Mouse (Mus musculus): ENCODE results near the gene Rsph1.

Gene Rsph1

GRCm38 (mm10) chr17:31303401-31303800 lies 26.2 kb upstream of the Rsph1 start:
- DNase-seq (ENCODE audit: low spot score): no peak

- no peak for DNase-seq (ENCODE audit: low spot score)
These were observed 23.6 kb upstream of the Rsph1 start for GRCm38 (mm10) chr17:31300736-31301135.

GRCm38 (mm10) chr17:31299981-31300380 lies 22.8 kb upstream of the Rsph1 start:
- no peak for DNase-seq (ENCODE audit: low spot score)

DNA sequence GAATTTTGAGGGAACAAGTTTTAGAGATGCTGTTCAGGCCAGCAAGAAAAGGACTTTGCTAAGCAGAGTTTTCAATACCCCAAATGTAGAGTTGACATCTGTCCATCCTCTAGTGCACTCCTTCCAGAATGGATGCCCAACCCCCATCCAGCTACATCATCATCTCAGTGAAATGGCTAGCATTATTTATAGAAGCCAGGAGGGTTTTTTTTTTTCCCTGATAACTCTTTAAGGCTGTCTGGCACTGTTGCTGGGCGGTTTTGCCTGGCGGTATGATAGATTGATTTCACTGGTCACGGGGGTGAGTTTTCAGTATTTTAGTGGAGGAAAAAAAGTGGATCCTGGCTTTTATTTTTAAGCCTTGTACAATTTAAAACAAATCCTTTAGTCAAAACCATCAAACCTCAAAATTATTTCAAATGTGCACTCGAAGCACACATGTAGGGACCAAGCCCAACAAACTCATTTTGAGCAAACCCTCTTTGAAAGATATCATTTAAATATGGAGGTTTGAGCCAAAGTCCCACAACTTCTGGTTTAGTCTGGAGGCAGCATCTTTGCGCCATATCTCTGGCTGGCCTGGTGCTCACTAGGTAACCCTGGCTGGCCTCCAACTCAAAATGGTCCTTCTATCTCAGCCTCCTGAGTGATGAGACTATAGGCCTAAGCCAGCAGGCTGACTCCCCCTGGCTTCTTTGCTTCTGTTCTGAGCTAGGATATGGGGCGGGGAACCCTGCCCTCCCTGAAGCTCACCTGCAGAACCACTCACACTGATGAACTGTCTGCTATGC lies 21.4 kb upstream of the Rsph1 start:
- peak; percentile 66 for DNase-seq (ENCODE audit: low spot score)

DNA sequence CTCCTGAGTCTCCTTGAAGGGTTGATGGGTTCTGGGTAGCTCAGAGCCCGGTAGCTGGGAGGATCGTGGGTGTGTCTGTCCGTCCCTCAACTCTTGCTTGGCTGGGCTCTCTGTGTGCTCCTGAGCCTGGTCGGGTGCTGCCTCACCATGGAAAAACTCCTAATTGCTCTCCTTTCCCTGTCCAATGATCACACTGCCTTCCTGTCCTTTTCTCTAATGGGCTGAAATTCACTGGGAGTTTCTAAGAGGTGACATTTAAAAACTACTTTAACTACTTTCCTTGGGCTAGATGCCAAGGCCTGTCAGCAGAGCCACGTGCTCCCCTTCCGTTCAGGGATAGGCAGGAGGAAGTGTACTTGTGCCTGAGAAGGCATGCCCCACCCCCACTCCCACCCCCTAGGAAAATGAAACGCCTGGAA lies 20.3 kb upstream of the Rsph1 start:
- DNase-seq (ENCODE audit: low spot score): peak; percentile 74

- DNase-seq (ENCODE audit: low spot score): peak; percentile 89
These were observed 19.0 kb upstream of the Rsph1 start for GRCm38 (mm10) chr17:31295892-31296781.

GRCm38 (mm10) chr17:31295215-31295891 lies 18.2 kb upstream of the Rsph1 start:
- DNase-seq (ENCODE audit: low spot score): peak; percentile 72

DNA sequence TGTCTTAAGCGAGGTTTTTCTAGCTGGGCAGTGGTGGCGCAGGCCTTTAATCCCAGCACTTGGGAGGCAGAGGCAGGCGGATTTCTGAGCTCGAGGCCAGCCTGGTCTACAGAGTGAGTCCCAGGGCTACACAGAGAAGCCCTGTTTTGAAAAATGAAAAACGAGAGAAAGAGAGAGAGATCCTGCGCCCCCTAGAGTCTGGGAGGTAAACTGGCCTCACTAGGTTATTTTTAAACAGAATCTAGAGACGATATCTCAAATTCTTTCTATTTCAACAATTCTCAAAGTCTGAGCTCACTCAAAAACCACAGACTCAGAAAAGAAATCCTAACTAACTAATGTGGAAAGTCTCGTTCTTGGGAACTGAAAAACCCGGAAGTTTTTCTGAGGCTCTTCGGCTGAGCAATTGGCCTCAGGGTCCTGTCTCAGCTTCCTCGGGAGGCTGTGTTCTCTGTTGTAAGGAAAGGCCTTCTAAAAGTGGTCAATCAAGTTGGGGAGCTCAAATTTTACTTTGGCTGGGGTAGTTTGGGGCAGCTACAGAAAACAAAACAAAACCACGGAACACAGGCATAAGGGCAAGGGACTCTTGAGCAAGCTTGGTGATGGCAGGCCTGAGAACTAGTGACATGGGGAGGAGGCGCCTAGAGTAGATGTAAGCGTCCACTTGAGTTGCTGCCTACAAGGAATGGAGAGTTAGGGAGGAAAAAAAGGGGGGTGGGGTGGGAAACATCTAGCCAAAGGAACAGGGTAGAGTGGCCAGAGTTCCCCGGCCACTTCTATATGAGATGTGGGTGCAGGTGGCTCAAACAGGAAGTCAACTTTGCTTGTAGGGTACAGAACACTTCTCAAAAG lies 17.4 kb upstream of the Rsph1 start:
- peak; percentile 62 for DNase-seq (ENCODE audit: low spot score)

DNA sequence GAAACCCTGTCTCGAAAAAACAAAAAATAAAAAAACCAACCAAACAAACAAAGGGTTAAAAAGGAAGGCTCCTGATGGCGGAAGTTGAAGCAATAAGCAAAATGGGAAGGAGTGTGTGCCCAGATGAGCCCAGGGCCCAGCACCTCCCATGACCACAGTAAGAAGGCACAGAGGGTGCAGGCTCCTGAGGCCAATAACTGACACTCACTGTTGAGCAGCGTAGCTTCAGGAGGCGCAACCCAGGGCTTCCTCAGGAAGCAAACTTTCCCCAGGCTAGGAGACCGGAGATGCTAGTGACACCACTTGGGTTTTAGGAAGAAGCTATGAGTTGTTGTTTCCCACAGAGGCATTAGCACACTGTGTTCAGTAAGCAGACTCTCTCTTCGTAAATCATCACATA lies 13.7 kb upstream of the Rsph1 start:
- DNase-seq (ENCODE audit: low spot score): no peak

DNA sequence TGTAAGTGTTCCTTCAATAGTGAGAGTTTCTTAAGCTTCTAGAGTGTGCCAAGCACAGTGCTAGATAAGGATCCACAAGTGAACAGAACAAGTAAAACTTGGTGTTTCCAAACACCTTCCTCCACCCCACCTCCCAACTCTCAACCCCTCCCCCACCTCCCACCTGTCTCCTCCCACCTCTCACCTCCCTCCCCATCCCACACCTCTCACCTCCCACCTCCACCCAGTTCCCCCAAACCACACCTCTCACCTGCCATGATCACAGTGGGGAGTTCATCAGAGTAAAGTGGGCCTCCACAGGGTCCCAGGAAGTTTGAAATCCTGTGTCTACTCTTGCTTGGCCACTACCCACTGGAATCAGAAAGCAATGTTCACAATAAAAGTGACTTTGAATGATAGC lies 13.1 kb upstream of the Rsph1 start:
- DNase-seq (ENCODE audit: low spot score): no peak

DNA sequence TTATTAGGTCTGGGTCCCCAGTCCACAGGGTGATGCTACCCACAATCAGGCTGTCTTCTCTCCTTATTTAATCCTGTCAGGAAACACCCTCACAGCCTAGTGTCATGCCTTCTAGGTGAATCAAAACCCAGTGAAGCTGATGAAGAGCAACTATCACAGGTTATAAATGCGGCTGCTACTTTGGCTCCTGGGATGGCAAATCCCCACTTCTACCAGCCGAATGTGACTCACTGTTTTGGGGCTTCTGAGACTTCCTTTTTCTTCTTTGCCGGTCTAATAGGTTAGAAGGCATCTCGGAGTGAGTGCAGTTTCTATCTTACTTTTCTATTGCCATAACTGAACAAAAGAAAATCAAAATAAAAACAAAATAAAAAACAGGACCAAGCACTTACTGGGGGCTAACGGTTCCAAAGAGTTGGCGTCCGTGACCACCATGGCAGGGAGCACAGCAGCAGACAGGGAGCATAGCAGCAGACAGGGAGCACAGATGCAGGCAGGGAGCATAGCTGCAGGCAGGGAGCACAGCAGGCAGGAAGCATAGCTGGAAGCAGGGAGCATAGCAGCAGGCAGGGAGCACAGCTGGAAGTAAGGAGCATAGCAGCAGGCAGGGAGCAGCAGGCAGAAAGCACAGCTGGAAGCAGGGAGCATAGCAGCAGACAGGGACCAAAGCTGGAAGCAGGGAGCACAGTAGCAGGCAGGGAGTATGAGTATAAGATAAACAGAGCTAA lies 12.0 kb upstream of the Rsph1 start:
- no peak for DNase-seq (ENCODE audit: low spot score)

- DNase-seq (ENCODE audit: low spot score): no peak
These were observed 10.0 kb upstream of the Rsph1 start for GRCm38 (mm10) chr17:31287216-31287615.

DNA sequence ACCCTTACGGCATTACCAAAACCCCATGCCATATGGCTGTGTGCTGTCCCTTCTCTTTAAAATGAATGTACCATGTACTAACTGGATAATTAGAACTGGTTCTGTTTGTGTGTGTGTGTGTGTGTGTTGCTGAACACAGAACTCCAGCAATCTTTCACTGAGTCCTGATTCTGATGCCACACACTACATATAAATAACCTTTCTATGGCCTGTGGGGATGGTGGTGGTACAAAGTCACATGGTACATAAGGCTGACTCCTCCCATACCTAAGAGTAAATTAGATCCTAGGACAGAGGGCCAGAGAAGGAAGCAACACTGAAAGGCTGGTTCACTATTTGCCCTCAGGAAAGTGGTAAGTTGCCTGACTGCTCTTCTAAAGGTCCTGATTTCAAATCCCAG lies 9.3 kb upstream of the Rsph1 start, which contains the start of gene Slc37a1:
Gene Slc37a1, plus strand, starts transcription at position 301 of the 400 bp plus-strand sequence.
- no peak for DNase-seq (ENCODE audit: low spot score)

DNA sequence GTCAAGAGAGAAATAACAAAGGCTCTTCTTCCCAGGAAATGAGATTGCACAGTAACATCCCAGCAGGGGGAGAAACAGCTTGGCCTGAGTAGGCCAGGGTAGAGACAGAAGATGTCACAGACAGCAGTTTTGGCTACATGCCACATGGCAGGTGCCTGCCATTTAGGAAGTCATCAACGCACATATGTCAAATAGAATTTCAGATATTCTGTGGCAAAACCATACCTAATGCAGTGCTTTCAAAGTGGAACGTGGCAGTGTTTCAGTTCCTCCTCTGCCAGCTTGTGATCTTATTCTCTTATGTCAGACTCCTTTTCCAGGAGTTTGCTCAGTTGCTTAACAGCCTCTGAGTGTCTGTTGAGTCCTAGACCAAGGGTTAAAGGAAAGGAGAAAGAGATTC lies 8.7 kb upstream of the Rsph1 start:
- no peak for DNase-seq (ENCODE audit: low spot score)

GRCm38 (mm10) chr17:31282687-31283053 lies 5.5 kb upstream of the Rsph1 start:
- no peak for DNase-seq (ENCODE audit: low spot score)

DNA sequence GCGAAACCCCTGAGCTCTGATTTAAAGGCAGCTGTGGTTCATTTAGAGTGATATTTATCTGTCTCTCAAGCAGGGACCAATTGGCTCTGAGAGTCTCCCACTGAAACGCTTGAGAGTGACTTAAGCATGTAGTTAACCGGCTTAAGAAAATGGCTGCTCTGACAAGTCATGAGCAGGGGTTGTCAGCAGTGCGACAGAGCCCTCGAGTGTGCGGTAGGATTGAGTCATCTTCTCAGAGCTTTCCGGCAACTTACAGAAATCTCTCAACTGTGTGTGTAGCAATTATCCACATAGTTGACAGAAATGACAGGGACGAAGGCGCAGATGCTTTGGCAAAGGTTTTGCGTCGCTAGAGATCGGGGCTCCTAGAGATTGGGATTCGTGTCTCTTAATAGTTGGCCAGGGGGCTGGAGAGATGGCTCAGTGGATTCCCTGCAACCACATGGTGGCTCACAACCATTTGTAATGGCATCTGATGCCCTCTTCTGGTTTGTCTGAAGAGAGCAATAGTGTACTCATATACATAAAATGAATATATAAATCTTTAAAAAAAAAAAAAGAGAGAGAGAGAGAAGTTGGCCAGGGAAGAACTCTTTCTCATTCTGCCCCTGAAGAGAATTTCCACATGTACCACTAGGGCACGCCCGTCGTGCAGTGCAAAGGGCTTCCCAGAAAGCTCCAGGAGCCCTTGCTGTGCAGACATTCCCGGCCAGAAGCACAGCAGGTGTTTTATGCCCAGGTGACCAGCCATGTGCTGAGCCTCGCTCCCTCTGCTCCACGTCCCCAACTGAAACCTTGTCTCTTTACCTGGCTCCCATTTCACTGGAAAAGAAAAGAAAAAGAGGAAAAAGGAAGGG lies 4.9 kb upstream of the Rsph1 start:
- no peak for DNase-seq (ENCODE audit: low spot score)

DNA sequence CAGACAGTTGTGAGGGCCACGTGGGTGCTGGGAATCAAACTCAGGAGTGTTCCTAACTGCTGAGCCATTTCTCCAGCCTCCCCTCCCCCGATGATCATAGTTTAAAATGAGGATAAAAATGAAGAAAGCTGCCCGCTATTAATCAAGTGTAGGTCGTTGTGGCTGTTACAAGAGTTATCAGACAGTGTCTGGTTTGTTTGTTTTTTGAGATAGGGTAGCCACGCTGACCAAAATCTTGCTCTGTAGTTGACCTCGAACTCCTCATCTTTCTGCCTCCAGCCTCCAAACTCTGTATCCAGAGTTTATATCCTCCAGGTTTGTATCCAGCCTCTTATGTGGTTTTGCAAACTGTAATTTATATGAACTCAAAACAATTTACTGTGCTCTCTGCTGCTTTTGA lies 3.1 kb upstream of the Rsph1 start:
- DNase-seq (ENCODE audit: low spot score): no peak

GRCm38 (mm10) chr17:31279541-31279940 lies 2.4 kb upstream of the Rsph1 start:
- DNase-seq (ENCODE audit: low spot score): no peak

- no peak for DNase-seq (ENCODE audit: low spot score)
These were observed 748 bp upstream of the Rsph1 start for GRCm38 (mm10) chr17:31277931-31278330.
